Mouse (Mus musculus) intestine, postnatal 0 days (tissue): ENCODE data around the gene Gm13694. TPM values are rescaled to one million over a fixed set of nuclear protein-coding genes. Genes with fewer than 3 reads are reported as not detected.
"Not testable (repeated sequence)": the region's sequence is repeated elsewhere in the genome, so short reads cannot be mapped to it uniquely, and the experiment has no call there.

Source experiments
- ATAC-seq: fragments of 200-750 bp; cut with Nextera tagmentation; 2 replicates; pipeline ENCODE4 v1.8.0; 2017; ENCODE audit warnings: mild to moderate bottlenecking, moderate TSS enrichment, moderate library complexity
- H3K27ac ChIP-seq: fragments of 300-500 bp; sonication (generic); 2 replicates; pipeline ENCODE4 v1.5.1; 2014; ENCODE audit warnings: mild to moderate bottlenecking, low read depth, low read length, moderate library complexity
- H3K27me3 ChIP-seq: fragments of 300-500 bp; sonication (generic); replicated peaks from 2 replicates; pipeline ENCODE4 v1.6.1; 2014; ENCODE audit warnings: low read length, mixed read lengths; ENCODE audit not compliant: control insufficient read depth, insufficient read depth
- H3K36me3 ChIP-seq: fragments of 300-500 bp; sonication (generic); 2 replicates; pipeline ENCODE4 v1.6.1; 2014; ENCODE audit warnings: mild to moderate bottlenecking, moderate library complexity; ENCODE audit not compliant: control insufficient read depth, insufficient read depth
- H3K4me1 ChIP-seq: fragments of 300-500 bp; sonication (generic); replicated peaks from 2 replicates; pipeline ENCODE4 v1.6.1; 2014; ENCODE audit warnings: antibody characterized with exemption, low read length, mixed read lengths; ENCODE audit not compliant: control insufficient read depth, insufficient read depth
- H3K4me2 ChIP-seq: fragments of 300-500 bp; sonication (generic); replicated peaks from 2 replicates; pipeline ENCODE4 v1.6.1; 2014; ENCODE audit warnings: low read depth, mild to moderate bottlenecking, moderate library complexity
- H3K4me3 ChIP-seq: fragments of 300-500 bp; sonication (generic); 2 replicates; pipeline ENCODE4 v1.5.1; 2014; ENCODE audit warnings: low read depth, low read length
- H3K9ac ChIP-seq: fragments of 300-500 bp; sonication (generic); 2 replicates; pipeline ENCODE4 v1.6.1; 2014; ENCODE audit warnings: mild to moderate bottlenecking, low read depth, low read length
- H3K9me3 ChIP-seq: fragments of 300-500 bp; sonication (generic); 2 replicates; pipeline ENCODE4 v1.6.1; 2016; ENCODE audit warnings: mixed run types; ENCODE audit not compliant: control insufficient read depth
- CTCF ChIP-seq: sonication (generic); IDR thresholded peaks from 2 replicates; pipeline ENCODE4 v1.5.1; 2016; ENCODE audit warnings: low read depth, mild to moderate bottlenecking, control low read depth, antibody characterized with exemption, moderate library complexity
- WGBS: fragments of 180-500 bp; shearing (Covaris S2); extraction: QIAGEN DNeasy Blood & Tissue Kit; methylation state at CpG from one replicate; pipeline ENCODE4 v1.1.7; 2014; 5-methylcytosine and 5-hydroxymethylcytosine counted together
- polyA plus RNA-seq: library from polyadenylated mRNA; unstranded; fragments of >200 nt; fragmentation: Nextera tagmentation; extraction: Ambion mirVana; gene quantifications from 2 replicates; pipeline ENCODE4 v1.2.1, GENCODE M21; 2015

Gm13694 gene
- polyA plus RNA-seq, 1 experiment from 2014 or later: not detected

GRCm38 (mm10) chr2:83984443-83984842, 5.7 kb downstream of the Gm13694 start, which contains the start of gene Gm13697:
Gm13697 (plus strand) TSS chr2:83984743.
- H3K4me3 ChIP-seq, H3K36me3 ChIP-seq, H3K9me3 ChIP-seq, H3K9ac ChIP-seq, ATAC-seq, H3K27ac ChIP-seq, H3K4me2 ChIP-seq, H3K27me3 ChIP-seq, H3K4me1 ChIP-seq: not testable (repeated sequence)
- WGBS: no CpG with 5 or more reads among the region's 6 CpGs

GRCm38 (mm10) chr2:83990253-83990652, 11.5 kb downstream of the Gm13694 start, which contains the start of gene Gm13691:
Gm13691 (plus strand) TSS chr2:83990553.
- not testable (repeated sequence) for H3K9me3 ChIP-seq

GRCm38 (mm10) chr2:83993639-83994255, 15.0 kb downstream of the Gm13694 start:
- H3K36me3 ChIP-seq, H3K4me3 ChIP-seq, H3K4me1 ChIP-seq, H3K27me3 ChIP-seq, H3K9me3 ChIP-seq, ATAC-seq, H3K9ac ChIP-seq, H3K4me2 ChIP-seq, H3K27ac ChIP-seq: not testable (repeated sequence)
- 46% methylated on average over 7 of the region's 9 CpGs for WGBS

More at GRCm38 (mm10) chr2:83990253-83990652, 11.5 kb downstream of the Gm13694 start, which contains the start of gene Gm13691:
- ATAC-seq, H3K9ac ChIP-seq, H3K4me3 ChIP-seq, H3K4me1 ChIP-seq, H3K27ac ChIP-seq, H3K27me3 ChIP-seq, H3K4me2 ChIP-seq, H3K36me3 ChIP-seq: not testable (repeated sequence)
- WGBS: no CpG with 5 or more reads among the region's 6 CpGs

- H3K27ac ChIP-seq, H3K9ac ChIP-seq, H3K4me1 ChIP-seq, H3K9me3 ChIP-seq, H3K4me3 ChIP-seq, H3K27me3 ChIP-seq, ATAC-seq, H3K36me3 ChIP-seq, H3K4me2 ChIP-seq: not testable (repeated sequence)
- no CpG with 5 or more reads among the region's 3 CpGs for WGBS
Measured at GRCm38 (mm10) chr2:83994526-83994925, 15.8 kb downstream of the Gm13694 start.

- Histone ChIP-seq H3K4me2 (no peak overlapping the region), H3K9me3 (no peaks in the 10 kb centered on the region), H3K27ac (no peak overlapping the region), H3K36me3 (no peaks in the 10 kb centered on the region), H3K27me3 (no peaks in the 10 kb centered on the region), H3K4me3 (no peak overlapping the region), H3K4me1 (no peaks in the 10 kb centered on the region), H3K9ac (no peak overlapping the region)
- TF ChIP-seq CTCF: no peak
- no peak for ATAC-seq
- 69% methylated on average over 1 of the region's 1 CpGs for WGBS
Measured at GRCm38 (mm10) chr2:84008913-84009312, 30.2 kb downstream of the Gm13694 start.

- TF ChIP-seq CTCF: no peak
- no peaks in the 10 kb centered on the region for H3K36me3 ChIP-seq
- H3K4me2 ChIP-seq: no peak overlapping the region
- WGBS: 61% methylated on average over 3 of the region's 3 CpGs
- no peak overlapping the region for H3K9ac ChIP-seq
- no peak overlapping the region for H3K4me3 ChIP-seq
- no peaks in the 10 kb centered on the region for H3K4me1 ChIP-seq
- no peaks in the 10 kb centered on the region for H3K9me3 ChIP-seq
- H3K27me3 ChIP-seq: no peaks in the 10 kb centered on the region
- no peak overlapping the region for H3K27ac ChIP-seq
- ATAC-seq: no peak
Measured at GRCm38 (mm10) chr2:84009818-84010217, 31.1 kb downstream of the Gm13694 start.

- Histone ChIP-seq H3K36me3 (no peaks in the 10 kb centered on the region), H3K4me3 (no peak overlapping the region), H3K4me2 (no peak overlapping the region), H3K4me1 (no peaks in the 10 kb centered on the region), H3K9me3 (no peaks in the 10 kb centered on the region), H3K27me3 (no peaks in the 10 kb centered on the region), H3K9ac (no peak overlapping the region), H3K27ac (no peak overlapping the region)
- no peak for ATAC-seq
- TF ChIP-seq CTCF: no peak
- 61% methylated on average over 6 of the region's 6 CpGs for WGBS
Measured at GRCm38 (mm10) chr2:84014572-84014971, 35.8 kb downstream of the Gm13694 start.

GRCm38 (mm10) chr2:84016291-84016690, 37.6 kb downstream of the Gm13694 start:
- not testable (repeated sequence) for H3K4me3 ChIP-seq, H3K4me1 ChIP-seq, H3K27me3 ChIP-seq, H3K27ac ChIP-seq, H3K9ac ChIP-seq, H3K4me2 ChIP-seq, H3K36me3 ChIP-seq, ATAC-seq, H3K9me3 ChIP-seq
- WGBS: 85% methylated on average over 4 of the region's 5 CpGs
